Mouse (Mus musculus) left cerebral cortex, adult 8-10 months (tissue): ENCODE results near the gene Crybg2. TPM values are rescaled to one million over a fixed set of nuclear protein-coding genes. Genes with fewer than 3 reads are reported as not detected.

Experiments used
- DNase-seq, 2 experiments: peaks; one replicate each; pipeline ENCODE4 v3.0.0; 2022; ENCODE audit warnings: low spot score in 2 of 2
- total RNA-seq, 4 experiments: library from RNA; stranded (reverse); gene quantifications; 2 replicates each; pipeline ENCODE4 v1.2.4; 2022

Crybg2 gene
- total RNA-seq, 4 experiments from 2014 or later, result 3.6 to 6.8 (median 5.8) TPM

DNA sequence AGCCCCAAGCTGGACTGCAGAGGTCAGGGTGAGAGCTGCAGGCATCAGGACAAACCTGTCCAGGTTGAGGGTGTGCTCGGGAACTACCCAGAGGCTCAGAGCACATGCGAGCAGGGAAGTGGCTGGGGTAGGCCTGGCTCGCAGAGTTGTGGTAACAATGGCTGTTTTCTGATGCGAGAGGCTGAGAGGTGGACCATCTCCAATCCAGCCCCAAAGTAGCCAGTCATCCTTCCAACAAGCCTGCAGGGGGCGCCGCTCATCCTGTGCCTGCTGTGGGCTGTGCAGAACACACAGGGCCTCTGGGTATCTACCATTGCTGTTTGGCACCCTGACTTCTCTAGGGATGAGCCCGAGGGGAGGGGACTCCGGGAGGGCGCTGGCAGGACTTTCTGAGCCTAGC is 59.0 kb downstream of the Crybg2 start:
- no peak for DNase-seq

DNA sequence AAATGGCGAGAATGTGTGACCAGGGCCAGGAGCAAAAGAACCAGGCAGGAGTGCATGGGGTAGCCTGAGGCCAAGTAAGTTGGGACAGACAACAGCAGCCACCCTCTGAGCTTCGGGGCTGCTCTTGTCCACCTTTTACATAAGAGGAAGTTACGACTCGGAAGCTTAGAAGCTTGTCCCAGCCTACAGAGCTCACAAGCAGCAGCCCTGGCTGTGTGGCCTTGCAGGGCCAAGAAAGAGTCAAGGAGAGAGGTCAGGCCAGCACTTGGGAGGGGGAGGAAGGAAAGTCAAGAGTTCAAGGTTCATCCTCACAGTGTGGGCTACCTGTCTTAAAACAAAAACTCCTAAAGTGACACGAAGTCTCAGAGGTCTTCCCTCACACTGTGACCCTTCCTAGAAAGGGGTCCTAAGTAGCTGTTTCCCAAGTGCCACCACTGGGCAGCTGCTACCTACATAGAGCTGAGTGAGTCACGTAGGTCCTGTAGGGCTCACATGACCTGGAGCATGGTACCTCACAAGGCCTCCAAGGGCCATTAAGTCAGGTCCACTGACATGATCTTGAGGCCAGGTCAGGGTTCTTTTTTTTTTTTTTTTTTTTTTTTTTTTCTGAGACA is 59.7 kb downstream of the Crybg2 start:
- no peak for DNase-seq

DNA sequence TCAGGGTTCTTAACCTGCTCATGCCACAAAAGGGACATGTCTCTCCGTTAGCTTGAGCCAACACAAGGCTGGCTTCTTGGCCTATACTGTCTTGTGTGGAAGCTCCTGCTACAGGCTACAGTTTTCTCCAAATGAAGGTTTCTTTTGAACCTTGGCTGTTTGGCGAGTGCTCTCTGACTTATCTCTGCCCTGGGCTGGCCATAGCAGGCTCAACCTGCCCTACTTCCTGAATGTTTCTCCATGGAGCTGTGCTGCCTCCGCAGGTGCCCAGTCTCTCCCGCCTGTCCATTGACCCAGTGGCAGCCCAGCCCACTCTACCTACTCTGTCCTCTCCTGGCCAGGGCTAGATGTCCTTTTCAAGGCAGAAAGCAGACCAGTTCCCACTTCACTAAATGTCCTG is 60.3 kb downstream of the Crybg2 start:
- no peak for DNase-seq

DNA sequence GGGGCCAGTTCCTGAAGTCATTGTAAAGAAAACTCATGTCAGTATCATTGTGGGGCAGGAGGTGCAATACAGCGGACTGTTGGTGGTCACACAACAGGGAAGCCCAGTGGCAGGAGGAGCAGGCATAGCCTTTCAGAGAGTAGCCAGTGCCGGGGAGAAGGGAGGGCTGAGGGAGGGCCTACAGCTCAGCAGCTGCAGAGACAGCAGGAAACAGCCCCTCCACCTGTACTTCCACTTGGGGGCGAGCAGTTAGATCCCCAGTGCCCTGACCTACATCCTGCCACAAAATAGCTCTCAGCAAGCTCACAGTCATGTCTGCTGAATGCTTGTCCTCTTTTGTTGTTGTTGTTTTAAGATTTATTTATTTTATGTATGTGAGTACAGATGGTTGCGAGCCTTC is 61.0 kb downstream of the Crybg2 start:
- DNase-seq, result no peak

DNA sequence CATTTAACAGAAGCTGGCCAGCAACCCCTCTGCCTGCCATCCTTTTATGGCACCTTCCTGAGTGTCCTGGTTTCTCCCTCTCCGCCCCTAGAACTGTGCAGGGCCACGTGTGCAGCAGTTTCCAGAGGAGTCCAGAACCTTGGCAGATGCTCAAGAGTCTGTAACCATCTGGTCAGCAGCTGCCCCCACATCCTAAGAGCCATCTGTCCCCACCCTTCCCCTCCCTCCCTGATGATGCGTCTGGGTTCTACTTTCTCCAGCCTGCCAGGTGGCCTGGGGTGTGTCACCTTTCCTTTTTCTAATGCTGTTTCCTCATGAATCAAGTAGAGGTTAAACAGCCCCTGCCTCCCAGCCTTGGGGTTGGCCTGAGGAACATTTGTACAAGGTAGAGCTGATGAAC is 61.7 kb downstream of the Crybg2 start:
- peak in 1 of 2 experiments; percentile 48 for DNase-seq

DNA sequence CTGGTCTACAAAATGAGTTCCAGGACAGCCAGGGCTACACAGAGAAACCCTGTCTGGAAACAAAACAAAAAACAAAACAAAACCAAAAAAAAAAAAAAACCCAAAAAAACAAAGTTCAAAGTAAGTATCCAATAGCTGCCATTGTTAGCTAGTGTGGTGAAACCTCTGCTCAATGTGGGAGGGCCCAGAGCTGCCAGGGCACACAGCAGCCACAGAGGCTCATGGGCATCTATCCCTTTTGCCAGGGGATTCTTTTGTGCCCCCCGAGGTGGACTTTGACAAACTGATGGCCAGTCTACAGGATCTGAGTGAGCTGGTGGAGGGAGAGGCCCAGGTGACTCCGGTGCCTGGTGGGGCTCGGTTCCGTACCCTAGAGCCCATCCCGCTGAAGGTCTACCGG is 62.5 kb downstream of the Crybg2 start:
- no peak for DNase-seq

DNA sequence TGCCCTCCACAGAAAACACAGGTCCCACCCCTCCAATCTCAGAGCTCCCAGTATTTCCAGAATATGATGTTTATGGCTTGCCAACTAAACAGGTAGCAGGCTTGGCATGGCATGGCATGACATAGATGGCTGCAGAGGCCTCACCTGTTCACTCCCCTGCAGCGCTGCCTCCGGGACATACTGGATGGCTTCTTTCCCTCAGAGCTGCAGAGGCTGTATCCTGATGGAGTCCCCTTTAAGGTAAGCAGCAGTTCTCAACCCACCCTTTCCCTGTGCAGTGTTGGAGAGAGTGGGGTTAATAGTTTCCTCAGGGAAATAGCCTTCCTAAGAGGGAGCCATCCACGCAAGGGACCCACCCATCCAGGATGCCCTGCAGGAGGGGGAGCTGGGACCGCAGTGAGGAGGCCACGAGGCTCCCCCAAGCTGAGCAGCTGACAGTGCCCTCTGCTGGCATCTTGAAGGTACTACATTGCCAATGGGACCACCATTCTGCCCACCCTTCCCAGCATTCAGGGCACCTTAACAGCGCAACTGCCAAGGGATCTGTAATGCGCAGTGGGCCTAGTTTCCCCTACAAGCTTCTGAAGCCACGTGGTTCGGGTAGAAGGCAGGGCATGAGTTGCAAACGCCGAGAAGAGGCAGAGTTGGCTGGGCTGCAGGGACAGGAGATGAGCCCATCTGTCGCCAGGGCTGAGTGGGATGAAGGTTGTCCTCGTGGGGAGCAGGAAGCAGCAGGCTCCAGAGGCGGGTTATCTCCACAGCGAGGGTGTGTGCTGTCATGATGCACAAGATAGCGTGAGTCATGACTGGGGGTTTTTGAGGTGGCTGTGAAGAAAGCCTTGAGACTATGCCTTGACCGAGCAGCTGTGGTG is 63.3 kb downstream of the Crybg2 start:
- DNase-seq, result peak; percentile 70 to 95

DNA sequence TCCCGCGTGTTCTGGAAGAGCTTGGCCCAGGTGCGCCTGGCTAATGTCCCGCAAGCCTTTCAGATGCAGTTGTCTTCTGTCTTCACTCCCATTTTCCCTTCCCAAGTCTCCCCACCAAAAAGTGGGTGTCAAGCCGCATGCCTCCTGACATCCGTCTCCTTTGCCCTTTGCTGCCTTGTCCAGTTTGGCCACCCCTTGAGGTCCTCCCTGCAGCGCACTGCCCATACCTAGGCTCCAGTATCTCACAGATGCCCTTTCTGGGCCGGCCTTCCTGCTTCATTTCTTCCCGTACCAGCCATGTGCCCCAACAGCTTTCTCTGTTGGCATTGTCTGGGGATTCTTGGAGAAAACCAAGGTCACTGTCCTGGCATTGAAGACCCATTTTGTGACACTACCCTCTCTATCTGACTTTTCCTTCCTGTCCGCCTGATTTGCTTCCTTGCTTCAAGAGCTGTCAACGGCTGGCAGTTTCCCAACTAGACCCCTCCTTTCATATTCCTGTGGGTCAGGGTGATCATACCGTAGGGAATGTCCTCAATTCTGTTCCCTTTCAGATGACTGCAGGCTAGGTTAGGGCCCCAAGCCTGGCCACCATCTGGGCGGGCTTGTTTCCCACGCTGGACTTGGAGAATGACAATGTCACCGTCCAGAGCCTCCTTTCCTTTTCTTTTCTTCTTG is 64.9 kb downstream of the Crybg2 start:
- no peak for DNase-seq

DNA sequence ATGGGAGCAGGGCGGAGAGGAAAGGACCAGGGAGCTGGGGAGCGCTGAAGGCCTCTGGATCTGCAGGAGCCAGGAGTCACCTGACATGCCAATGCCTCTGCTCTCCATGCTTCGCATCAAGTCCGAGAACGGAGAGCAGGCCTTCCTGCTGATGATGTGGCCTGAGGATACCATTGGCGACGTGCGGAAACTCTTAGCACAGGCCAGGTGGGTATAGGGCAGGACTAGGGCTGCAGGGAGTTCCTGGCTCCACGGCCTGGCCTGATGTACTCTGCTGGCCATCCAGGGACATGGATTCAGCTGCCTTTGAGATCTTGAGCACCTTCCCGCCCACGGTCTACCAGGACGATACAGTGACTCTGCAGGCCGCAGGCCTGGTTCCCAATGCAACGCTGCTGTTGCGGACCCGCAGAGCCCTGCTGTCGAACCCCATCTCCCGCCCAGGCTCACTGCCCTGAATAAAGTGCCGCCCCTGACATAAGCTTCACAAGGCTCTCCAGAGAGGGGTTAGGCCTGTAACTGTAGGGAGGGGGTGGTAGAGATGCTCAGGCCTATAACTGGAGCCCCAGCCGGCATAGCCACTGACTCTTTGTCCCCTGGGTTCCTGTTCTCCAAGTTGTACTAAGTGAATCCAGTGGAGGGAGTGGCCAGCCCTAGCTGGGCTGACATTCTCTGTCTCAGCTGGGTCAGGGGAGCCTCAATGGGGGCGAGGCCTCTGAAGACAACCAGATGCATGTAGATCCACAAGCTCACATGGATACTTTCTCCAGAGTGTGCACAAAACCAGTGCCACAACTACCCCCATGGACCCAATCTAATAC is 65.9 kb downstream of the Crybg2 start:
- peak in 1 of 2 experiments; percentile 43 for DNase-seq

DNA sequence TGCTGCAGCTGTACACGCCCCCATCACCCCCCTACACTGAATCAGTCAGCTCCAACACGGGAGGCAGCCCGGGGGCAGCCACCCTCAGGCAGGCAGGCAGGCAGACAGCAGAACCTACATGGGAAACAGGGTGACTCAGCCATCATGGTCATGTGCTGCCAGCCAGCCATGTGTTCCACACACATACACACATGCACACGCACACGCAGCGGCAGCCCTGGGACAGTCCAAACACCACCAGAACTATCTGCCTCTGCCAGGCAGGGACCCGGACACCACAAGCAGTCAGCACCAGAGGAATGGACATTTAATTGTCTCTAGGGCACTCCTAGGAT is 66.5 kb downstream of the Crybg2 start:
- peak in 1 of 2 experiments; percentile 92 for DNase-seq

DNA sequence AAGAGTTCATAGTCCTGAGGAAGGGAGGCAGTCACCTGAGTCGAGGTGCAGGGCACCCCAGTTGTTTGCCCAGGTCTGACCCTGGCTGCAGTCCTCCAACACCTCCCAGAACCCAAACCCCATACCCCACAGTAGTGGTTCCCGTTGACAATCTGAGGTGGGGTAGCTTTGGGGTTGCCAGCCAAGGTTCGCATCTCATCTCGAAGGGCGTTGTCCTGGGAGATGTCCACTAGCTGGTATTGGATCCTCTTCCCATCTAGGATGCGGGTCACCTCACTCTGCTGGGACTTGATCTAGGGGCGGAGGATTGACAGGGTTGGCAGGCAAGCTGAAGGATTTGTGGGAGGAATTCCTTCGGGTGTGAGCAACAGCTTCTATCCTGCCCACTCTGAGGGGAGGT is 67.2 kb downstream of the Crybg2 start:
- no peak for DNase-seq

DNA sequence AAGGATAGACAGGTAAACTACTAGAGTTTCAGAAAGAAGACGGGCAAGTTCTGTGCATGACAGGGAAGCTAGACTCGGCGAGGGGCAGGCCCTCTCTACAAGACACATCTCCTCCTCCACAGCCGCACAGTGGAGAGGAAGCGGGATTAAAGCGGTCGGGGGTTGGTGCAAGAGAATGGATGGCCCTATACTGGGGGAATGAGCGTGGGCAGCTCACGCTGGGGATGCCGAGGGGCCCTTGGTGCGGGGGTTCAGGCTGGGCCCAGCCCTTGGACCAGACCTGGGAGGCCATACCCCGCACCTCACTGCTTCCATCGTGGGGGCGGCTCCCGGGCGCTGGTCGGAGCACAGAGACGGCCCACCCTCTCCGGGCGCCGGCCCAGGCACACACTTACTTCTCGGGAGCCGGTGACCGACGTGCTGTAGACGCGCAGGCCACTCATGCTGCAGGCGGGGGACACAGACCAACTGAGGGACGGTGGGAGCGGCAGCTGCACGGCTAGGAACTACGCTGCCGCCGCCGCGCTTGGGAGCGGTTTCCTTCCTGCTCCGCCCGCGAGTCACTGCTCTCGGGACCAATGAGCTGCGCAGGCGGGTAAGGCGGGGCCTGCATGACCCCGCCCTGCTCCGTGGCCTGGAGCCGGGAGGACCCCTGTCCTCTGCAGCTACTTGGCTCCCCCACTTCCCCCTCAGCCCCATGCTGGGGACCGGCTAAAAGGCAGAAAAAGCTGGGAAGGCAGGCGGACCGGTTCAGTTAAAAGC is 67.8 kb downstream of the Crybg2 start, which contains the start of gene Sh3bgrl3:
Sh3bgrl3 (minus strand) TSS at position 569 of the 762 bp plus-strand sequence.
- DNase-seq, result peak; percentile 81 to 86

DNA sequence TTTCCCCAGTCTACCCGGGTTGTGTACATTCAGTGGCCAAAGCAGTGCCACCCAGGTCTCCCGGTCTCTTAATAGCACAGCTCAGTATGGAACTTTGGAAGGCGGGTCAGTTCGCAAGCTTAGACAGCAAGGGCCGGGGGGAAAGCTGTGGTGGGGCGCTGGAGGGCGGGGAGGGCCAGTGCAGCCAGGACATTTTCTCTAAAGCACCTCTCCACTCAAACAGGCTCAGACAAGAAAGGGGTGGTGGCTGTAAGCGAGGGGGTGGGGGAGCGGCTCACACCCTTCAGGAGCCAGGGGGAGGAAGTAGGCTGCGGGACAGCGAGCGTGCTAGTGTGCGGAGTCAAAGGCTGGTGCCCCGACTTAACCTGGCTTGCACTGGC is 68.4 kb downstream of the Crybg2 start:
- DNase-seq, result no peak

DNA sequence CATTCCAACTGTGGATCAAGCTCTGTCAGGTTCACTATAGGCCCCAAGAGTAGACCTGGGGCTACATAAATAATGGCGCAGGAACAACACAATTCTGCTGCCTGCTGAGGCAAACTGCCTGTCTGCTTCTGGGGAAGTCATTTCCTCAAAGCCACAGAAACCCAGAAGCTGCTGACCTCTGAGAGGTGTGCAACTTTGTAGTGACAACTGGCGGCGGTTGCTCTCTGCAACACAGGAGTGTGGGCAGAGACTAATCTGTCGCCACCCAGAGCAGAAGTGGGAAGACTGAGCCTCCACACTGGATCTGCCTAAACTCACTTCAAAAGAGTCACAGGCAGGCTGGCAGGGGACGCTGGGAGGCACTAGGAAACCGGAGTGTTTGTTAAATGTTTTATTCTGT is 68.9 kb downstream of the Crybg2 start:
- no peak for DNase-seq

DNA sequence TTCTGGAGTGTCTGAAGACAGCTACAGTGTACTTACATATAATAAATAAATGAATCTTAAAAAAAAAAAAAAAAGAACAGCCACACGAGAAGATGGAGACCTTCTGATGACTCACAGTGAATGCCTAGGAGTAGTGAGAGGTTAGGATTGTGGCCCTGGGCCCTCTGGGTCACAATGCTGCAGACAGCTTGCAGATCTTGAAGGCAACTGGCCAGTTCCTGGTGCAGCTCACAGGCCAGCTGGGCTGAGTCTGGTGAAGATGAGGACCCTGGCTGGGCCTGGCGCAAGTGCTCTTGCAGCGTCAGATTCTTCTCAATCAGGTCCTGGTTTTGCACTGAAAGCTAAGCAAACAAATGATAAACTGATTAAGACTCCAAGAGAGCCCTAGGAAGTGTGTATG is 71.5 kb downstream of the Crybg2 start:
- DNase-seq, result no peak

DNA sequence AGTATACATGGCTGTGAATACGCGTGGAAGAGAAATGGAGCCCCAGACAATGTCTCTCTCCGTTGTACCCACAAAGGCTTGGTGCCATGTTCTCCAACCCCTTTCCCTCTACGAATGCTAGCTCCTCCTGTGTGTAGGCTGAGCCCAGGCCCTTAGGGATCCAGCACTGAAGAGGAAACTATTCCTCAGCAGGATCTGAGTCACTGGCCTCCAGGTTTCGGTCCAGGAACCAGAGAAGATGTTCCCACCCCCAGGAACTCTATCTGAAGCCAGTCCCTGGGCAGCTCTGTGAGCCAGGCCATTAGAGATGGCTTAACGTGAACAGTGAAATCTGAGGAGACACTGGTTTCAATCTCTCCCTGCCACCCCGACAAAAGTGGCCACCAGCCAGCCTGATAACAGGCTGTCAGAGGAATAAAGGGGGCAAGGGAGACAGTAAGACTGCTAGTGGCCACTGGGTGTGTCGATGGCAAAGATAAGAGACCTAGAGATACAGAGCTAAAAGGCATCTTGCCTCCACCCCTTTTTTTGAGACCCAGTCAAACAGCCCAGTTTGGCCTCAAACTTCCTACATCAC is 72.0 kb downstream of the Crybg2 start:
- DNase-seq, result no peak

DNA sequence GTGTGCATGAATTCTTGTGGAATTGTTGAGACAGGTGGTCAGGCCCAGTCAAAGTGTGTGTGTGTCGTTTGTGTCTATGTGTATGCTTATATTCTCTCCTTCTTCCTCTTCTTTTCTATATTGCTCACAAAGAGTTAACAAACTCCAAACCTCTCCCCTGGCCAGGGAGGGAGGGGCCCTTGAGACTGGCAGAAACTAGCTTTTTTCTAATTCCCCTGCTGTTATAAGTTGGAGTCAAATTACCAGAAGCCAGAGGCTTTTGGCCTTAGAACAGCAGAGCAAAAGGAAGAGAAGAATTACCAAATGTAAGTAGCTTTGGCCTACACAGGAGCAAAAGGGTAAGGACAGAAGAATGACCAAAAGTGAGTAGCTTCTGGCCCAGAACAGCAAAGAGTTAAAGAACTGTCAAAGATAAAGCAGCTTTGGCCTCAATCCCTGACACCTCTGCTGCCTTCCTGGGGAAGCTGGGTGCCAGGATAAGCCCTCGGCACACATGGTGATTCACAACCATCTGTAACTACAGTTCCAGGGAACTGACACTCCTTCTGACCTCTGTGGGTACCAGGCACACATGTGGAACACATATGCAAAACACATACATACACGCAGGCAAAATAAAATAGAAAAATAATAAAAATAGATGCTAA is 75.8 kb downstream of the Crybg2 start:
- DNase-seq, result no peak

DNA sequence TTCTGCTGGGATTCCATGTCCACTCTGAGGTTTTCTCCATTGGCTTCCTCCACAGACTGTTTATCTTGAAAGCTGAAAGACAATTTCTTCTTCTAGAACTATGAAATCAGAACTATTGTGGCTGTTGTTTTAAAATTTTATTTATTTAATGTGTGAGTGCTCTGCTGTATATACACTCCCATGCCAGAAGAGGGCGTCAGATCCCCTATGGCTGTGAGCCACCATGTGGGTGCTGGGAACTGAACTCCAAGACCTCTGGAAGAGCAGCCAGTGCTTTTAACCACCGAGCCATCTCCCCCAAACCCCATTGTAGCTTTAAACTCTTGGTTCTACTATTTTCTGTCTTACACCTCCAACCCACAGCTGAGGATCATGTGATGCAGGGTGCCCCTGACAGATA is 78.2 kb downstream of the Crybg2 start:
- no peak for DNase-seq
